8 mouse cellular contexts compared by ENCODE assay signal in genomic region chr6:38662714-38663615, GRCm38 (mm10). TPM values are rescaled to one million over a fixed set of nuclear protein-coding genes. Genes with fewer than 3 reads are reported as not detected.
DNase-seq lines count a peak whose midpoint lies in the region; ATAC-seq lines count a peak whose summit lies in the region.

TSS of gene Clec2l (plus strand) at chr6:38663069.

- H3K27me3 ChIP-seq in heart, embryonic 13.5 days (replicated peaks), result peaks cover 77% of the 10 kb centered on the region
- peaks cover 29% of the 10 kb centered on the region for H3K27me3 ChIP-seq in forebrain, embryonic 13.5 days
- peaks cover 15% of the 10 kb centered on the region for H3K27me3 ChIP-seq in intestine, embryonic 16.5 days (replicated peaks; ENCODE audit: control insufficient read depth, insufficient read depth, low read length)
- peaks cover 29% of the 10 kb centered on the region for H3K27me3 ChIP-seq in limb, embryonic 15.5 days
- no peaks in the 10 kb centered on the region; the same call in 1 of the 2 replicates for H3K27me3 ChIP-seq in neural tube, embryonic 15.5 days (replicated peaks)

- peak within 1 kb of the TSS; percentile 69 for H3K4me3 ChIP-seq in heart, embryonic 13.5 days
- H3K4me3 ChIP-seq in forebrain, embryonic 13.5 days, result peak within 1 kb of the TSS; percentile 60
- peak within 1 kb of the TSS; percentile 60 for H3K4me3 ChIP-seq in intestine, embryonic 16.5 days (ENCODE audit: low read length)
- peak within 1 kb of the TSS; percentile 60 for H3K4me3 ChIP-seq in limb, embryonic 15.5 days
- H3K4me3 ChIP-seq in neural tube, embryonic 15.5 days (replicated peaks), result peak within 1 kb of the TSS; percentile 65

- no peak within 1 kb of the TSS for H3K27ac ChIP-seq in heart, embryonic 13.5 days (replicated peaks)
- H3K27ac ChIP-seq in forebrain, embryonic 13.5 days, result peak within 1 kb of the TSS; percentile 31; the same call in 1 of the 2 replicates
- H3K27ac ChIP-seq in intestine, embryonic 16.5 days (ENCODE audit: low read length), result no peak within 1 kb of the TSS
- H3K27ac ChIP-seq in limb, embryonic 15.5 days, result no peak within 1 kb of the TSS
- peak within 1 kb of the TSS; percentile 84 for H3K27ac ChIP-seq in neural tube, embryonic 15.5 days (replicated peaks)

- no peaks in the 10 kb centered on the region for H3K36me3 ChIP-seq in heart, embryonic 13.5 days
- no peaks in the 10 kb centered on the region for H3K36me3 ChIP-seq in forebrain, embryonic 13.5 days (ENCODE audit: poor library complexity, severe bottlenecking)
- H3K36me3 ChIP-seq in intestine, embryonic 16.5 days (ENCODE audit: control insufficient read depth, insufficient read depth, low read length), result no peaks in the 10 kb centered on the region
- no peaks in the 10 kb centered on the region for H3K36me3 ChIP-seq in limb, embryonic 15.5 days
- H3K36me3 ChIP-seq in neural tube, embryonic 15.5 days, result no peaks in the 10 kb centered on the region

- H3K9ac ChIP-seq in heart, embryonic 13.5 days, result peak within 1 kb of the TSS; percentile 84
- H3K9ac ChIP-seq in forebrain, embryonic 13.5 days, result peak within 1 kb of the TSS; percentile 70
- H3K9ac ChIP-seq in intestine, embryonic 16.5 days (ENCODE audit: low read depth, low read length), result peak within 1 kb of the TSS; percentile 65
- H3K9ac ChIP-seq in limb, embryonic 15.5 days, result peak within 1 kb of the TSS; percentile 51
- H3K9ac ChIP-seq in neural tube, embryonic 15.5 days (replicated peaks), result peak within 1 kb of the TSS; percentile 78

- peaks cover 13% of the 10 kb centered on the region for H3K4me1 ChIP-seq in heart, embryonic 13.5 days
- peaks cover 7% of the 10 kb centered on the region; the same call in 1 of the 2 replicates for H3K4me1 ChIP-seq in forebrain, embryonic 13.5 days
- peaks cover 3% of the 10 kb centered on the region for H3K4me1 ChIP-seq in intestine, embryonic 16.5 days (ENCODE audit: control insufficient read depth, insufficient read depth, low read length)
- 0 out of 2 replicates have a peak, but pooled peaks cover 9% of the 10 kb centered on the region for H3K4me1 ChIP-seq in limb, embryonic 15.5 days
- H3K4me1 ChIP-seq in neural tube, embryonic 15.5 days, result peaks cover 17% of the 10 kb centered on the region; the same call in 1 of the 2 replicates

- no peaks in the 10 kb centered on the region for H3K9me3 ChIP-seq in heart, embryonic 13.5 days
- H3K9me3 ChIP-seq in forebrain, embryonic 13.5 days (replicated peaks), result no peaks in the 10 kb centered on the region
- H3K9me3 ChIP-seq in intestine, embryonic 16.5 days (ENCODE audit: control insufficient read depth, low read length), result no peaks in the 10 kb centered on the region
- no peaks in the 10 kb centered on the region for H3K9me3 ChIP-seq in limb, embryonic 15.5 days
- H3K9me3 ChIP-seq in neural tube, embryonic 15.5 days (replicated peaks), result no peaks in the 10 kb centered on the region

- WGBS in heart, embryonic 13.5 days, result under 1% methylated on average over 69 of the region's 84 CpGs
- WGBS in forebrain, embryonic 13.5 days, result under 1% methylated on average over 54 of the region's 84 CpGs
- under 1% methylated on average over 77 of the region's 84 CpGs for WGBS in intestine, embryonic 16.5 days
- under 1% methylated on average over 74 of the region's 84 CpGs for WGBS in limb, embryonic 15.5 days
- WGBS in neural tube, embryonic 15.5 days, result 0% methylated on average over 79 of the region's 84 CpGs

- no peak for ATAC-seq in heart, embryonic 13.5 days (ENCODE audit: extremely low read depth, insufficient number of reproducible peaks, low FRiP score, low TSS enrichment)
- peak; percentile 79 for ATAC-seq in cerebellum, adult (ENCODE audit: insufficient number of reproducible peaks, low FRiP score, low TSS enrichment)
- ATAC-seq in forebrain, embryonic 13.5 days, result peak; percentile 89
- peak; percentile 84 for ATAC-seq in intestine, embryonic 16.5 days
- ATAC-seq in limb, embryonic 15.5 days (ENCODE audit: insufficient number of reproducible peaks, low FRiP score, low TSS enrichment, low read depth), result peak; percentile 66
- peak; percentile 90 for ATAC-seq in neural tube, embryonic 15.5 days (ENCODE audit: low FRiP score)

- peak within 1 kb of the TSS; percentile 96 for H3K4me2 ChIP-seq in heart, embryonic 13.5 days
- H3K4me2 ChIP-seq in forebrain, embryonic 13.5 days, result peak within 1 kb of the TSS; percentile 92
- peak within 1 kb of the TSS; percentile 98 for H3K4me2 ChIP-seq in intestine, embryonic 16.5 days (ENCODE audit: low read depth, low read length)
- peak within 1 kb of the TSS; percentile 92 for H3K4me2 ChIP-seq in limb, embryonic 15.5 days
- peak within 1 kb of the TSS; percentile 92 for H3K4me2 ChIP-seq in neural tube, embryonic 15.5 days

- DNase-seq in heart, adult 11 months, result no peak
- DNase-seq in spleen, postnatal 10 days (ENCODE audit: low spot score in 2 of 2), result no peak

RNA-seq across cellular contexts. Expression of gene Clec2l, which starts in this region (rescaled TPM):
- polyA plus RNA-seq in heart, embryonic 13.5 days (2015; fragmentation: Nextera tagmentation; extraction: Ambion mirVana), result 0.86 and 0.87 TPM in 2 replicates
- polyA plus RNA-seq in forebrain, embryonic 13.5 days (2015; fragmentation: Nextera tagmentation; extraction: Ambion mirVana), result 3.6 and 3.8 TPM in 2 replicates
- 0.61 and 0.93 TPM in 2 replicates for polyA plus RNA-seq in intestine, embryonic 16.5 days (2015; fragmentation: Nextera tagmentation; extraction: Ambion mirVana)
- 2.1 and 2.5 TPM in 2 replicates for polyA plus RNA-seq in limb, embryonic 15.5 days (2015; fragmentation: Nextera tagmentation; extraction: Ambion mirVana)
- 25.4 and 40.3 TPM in 2 replicates for polyA plus RNA-seq in neural tube, embryonic 15.5 days (2015; fragmentation: Nextera tagmentation; extraction: Ambion mirVana)

Comparison
In these comparisons a context has a peak if more than half of its experiments do, and no peak if none do; other contexts are left out.
1. Peak in ATAC-seq, H3K4me3 ChIP-seq, H3K9ac ChIP-seq and H3K4me2 ChIP-seq in intestine, embryonic 16.5 days; RNA of the gene not detected or under 1 TPM.
2. H3K27ac ChIP-seq: peak in forebrain, embryonic 13.5 days (single experiment) and neural tube, embryonic 15.5 days (single experiment); none in heart, embryonic 13.5 days (single experiment), intestine, embryonic 16.5 days (single experiment) and limb, embryonic 15.5 days (single experiment).
3. Peak in every context shown above with its lines, with median percentiles within 50 percentile points of each other: H3K4me2 ChIP-seq, H3K4me3 ChIP-seq and H3K9ac ChIP-seq.